Mouse (Mus musculus): ENCODE measurements around the gene Pilrb1.

DNA sequence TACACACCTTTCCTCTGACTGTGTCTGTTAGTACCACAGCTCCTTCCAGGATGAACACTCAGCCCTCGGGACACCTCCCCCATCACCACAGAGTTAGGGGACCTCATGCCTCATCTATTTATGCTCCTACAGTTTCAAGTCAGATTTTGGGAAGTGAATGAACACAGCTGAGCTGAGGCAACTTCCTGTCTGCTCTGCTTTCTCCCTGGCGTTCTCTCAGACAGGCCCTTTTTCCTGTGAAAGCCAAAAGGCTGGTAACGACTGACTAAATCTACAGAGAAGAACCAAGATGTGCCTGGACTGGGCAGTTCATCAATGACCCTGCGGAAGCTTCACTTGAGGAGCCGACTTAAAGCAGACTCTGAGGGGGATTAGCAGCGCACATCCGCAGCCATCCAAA is 27.7 kb downstream of the Pilrb1 start:
- TF ChIP-seq TAL1 (IDR thresholded peaks at IDR 0.05; ENCODE audit: low read length) (no peak), CTCF (IDR thresholded peaks at IDR 0.05 in 2 of 3, conservative IDR thresholded peaks at IDR 0.05 in 1 of 3; ENCODE audit: control insufficient read depth in 1 of 3, insufficient read depth in 1 of 3, low read depth in 2 of 3, low read length in 3 of 3, poor library complexity in 1 of 3, severe bottlenecking in 1 of 3) (no peak), POLR2AphosphoS2 (IDR thresholded peaks at IDR 0.05; ENCODE audit: low read length) (no peak), RCOR1 (IDR thresholded peaks at IDR 0.05; ENCODE audit: low read depth, low read length) (no peak), MAX (IDR thresholded peaks at IDR 0.05; ENCODE audit: low read length) (no peak), EP300 (IDR thresholded peaks at IDR 0.05; ENCODE audit: low read depth in 1 of 2, low read length in 2 of 2) (no peak), ELF1 (IDR thresholded peaks at IDR 0.05; ENCODE audit: low read depth, low read length) (no peak), POLR2A (IDR thresholded peaks at IDR 0.05; ENCODE audit: control insufficient read depth in 1 of 2, insufficient read depth in 1 of 2, low read depth in 1 of 2, low read length in 2 of 2, poor library complexity in 1 of 2) (no peak), POLR2AphosphoS5 (IDR thresholded peaks at IDR 0.05; ENCODE audit: borderline replicate concordance, low read depth, low read length) (no peak), HCFC1 (IDR thresholded peaks at IDR 0.05; ENCODE audit: low read depth, low read length) (no peak), GATA1 (IDR thresholded peaks at IDR 0.05; ENCODE audit: low read depth, low read length) (no peak), NRF1 (IDR thresholded peaks at IDR 0.05; ENCODE audit: insufficient read depth, low read depth, low read length, poor library complexity, severe bottlenecking) (no peak), CHD1 (IDR thresholded peaks at IDR 0.05; ENCODE audit: low read depth, low read length) (no peak), ZC3H11A (IDR thresholded peaks at IDR 0.05; ENCODE audit: low read depth, low read length) (no peak)
